Mouse (Mus musculus) erythroblast, embryonic 14.5 days (primary cell): ENCODE measurements around the gene Adam12.

Experiments used
- GATA1 ChIP-seq: IDR thresholded peaks from 2 replicates; pipeline ENCODE4 v1.6.1; 2012; ENCODE audit warnings: low read length, inconsistent platforms, mixed read lengths
- TAL1 ChIP-seq: IDR thresholded peaks from 3 replicates; pipeline ENCODE4 v1.6.1; 2012; ENCODE audit warnings: low read length, inconsistent platforms, mixed read lengths

- no peak for TF ChIP-seq GATA1
- no peak for TF ChIP-seq TAL1
These were observed 85.1 kb downstream of the Adam12 start for GRCm38 (mm10) chr7:134146821-134147220.
